Mouse (Mus musculus): Measurements from ENCODE around the gene Zcwpw1.
"Not testable (repeated sequence)": the region's sequence is repeated elsewhere in the genome, so short reads cannot be mapped to it uniquely, and the experiment has no call there.

Zcwpw1 gene

DNA sequence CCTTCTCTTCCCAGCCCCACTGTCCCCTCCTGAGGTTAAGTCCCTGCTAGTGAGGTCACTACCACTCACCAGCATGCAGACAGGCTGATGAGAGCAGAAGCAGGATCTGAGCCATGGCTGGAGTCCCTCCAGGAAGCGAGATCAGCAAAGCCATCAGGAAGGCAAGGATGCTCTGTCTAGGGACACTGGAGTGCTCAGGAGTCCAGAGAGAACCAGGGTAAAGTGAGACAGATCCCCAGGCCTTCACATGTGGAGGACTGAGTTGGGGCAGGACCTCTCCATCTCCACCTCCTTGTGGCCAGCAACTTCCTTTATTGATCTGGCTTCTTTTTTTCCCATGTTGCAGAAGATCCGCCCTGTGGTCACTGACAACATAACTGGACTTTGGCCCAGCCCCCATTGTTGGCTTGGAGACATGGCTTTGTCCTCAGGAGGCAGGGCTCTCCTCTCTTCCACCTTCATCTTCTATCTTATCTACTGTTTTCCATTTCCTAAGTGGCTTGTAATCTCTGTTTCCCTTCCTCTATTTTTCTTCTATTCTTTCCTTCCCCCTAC is 48.4 kb downstream of the Zcwpw1 start, which contains the start of gene Pilra:
Gene Pilra, minus strand, starts transcription at position 316 of the 555 bp plus-strand sequence.
- not testable (repeated sequence) for DNase-seq (ENCODE audit: low read depth)

DNA sequence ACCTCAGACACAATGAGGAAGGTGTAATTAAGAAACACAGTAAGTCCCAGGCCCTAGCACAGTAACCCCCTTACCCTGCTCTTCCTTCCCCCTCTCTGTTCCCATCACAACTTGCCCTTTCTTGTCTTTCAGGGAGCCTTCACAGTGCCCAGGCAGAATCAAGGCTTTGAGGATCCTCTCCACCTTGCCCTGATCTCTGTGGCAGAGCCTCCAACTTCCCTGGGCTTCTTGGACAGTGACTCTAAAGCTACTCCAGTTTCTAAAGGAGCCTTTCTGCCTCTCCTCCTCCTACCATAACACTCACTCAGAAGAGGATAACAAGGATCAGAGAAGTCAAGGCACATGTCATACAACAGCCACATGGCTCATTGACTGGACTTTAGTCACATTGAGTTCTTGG is 49.0 kb downstream of the Zcwpw1 start:
- DNase-seq (ENCODE audit: low read depth) = no peak

DNA sequence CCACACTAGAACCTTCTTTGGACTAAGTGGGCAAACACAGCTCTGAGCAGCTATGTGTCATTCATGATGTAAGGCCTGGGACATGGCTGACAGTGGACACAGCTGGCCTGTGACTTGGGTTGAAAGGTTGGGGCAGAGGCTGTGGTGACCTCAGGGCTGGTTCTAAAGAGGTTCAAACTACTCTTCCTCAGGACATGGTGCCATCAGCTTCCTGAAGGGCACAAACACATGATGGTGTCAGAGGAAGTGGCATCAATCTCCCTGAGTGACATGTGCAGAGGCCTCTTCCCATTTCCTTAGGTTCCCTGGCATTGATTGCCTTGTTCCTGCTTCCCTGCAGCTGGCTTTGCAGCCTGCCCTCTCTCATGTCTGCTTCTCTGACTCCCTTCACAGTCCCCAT is 49.5 kb downstream of the Zcwpw1 start:
- not testable (repeated sequence) for DNase-seq (ENCODE audit: low read depth)

DNA sequence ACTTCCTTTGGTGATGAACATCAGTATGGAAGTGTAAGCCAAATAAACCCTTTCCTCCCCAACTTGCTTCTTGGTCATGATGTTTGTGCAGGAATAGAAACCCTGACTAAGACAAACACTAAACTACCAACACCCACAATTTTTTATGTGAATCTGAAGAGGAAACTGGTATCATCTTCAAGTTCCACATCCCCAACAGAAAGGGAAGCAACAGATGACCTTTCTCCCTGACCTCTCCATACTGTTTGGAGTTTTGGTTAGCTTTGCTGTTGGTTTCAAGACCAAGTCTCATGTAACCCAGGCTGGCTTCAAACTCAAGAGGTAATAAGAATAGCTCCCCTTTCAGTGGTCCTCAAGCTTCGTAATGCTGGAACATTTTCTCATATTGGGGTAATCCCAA is 62.7 kb downstream of the Zcwpw1 start:
- DNase-seq (ENCODE audit: low read depth) = not testable (repeated sequence)

DNA sequence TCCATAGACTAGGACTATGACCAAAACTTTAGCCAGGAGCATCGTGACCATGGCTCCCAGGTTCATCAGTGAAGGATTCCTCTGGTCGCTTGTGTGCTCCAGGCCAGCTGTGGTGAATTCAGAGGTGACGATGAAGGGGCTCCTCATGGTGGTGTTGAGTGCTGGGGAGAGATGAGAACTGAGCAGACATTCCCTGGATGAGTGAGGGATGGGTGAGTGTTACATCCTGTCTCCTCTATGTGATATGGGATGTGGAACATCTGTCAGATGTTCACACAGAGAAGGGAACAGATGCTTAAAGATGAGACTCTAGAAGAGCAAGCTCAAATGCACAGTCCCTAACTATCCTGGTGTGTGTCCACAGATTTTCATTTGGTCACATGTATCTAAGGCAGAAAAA is 67.3 kb downstream of the Zcwpw1 start:
- not testable (repeated sequence) for DNase-seq (ENCODE audit: low read depth)

DNA sequence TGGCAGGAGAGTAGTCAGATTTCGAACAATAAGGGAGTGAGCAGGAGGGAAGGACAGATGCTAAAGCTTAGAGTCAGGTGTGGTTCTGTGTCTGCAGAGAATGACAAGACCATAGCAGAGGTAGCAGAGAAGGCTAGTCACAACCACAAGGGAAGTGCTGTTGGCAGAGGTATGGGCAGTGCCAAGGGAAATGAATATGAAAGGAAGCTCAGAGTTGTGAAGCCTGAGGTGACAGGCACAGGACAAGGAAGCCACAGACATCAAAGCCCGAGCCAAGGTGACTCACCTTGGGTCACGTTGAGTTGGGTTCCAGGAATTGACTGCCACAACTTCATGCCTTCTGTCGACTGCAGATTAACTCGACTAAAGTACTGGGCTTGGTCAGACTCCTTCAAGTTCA is 69.3 kb downstream of the Zcwpw1 start:
- DNase-seq (ENCODE audit: low read depth) = peak; percentile 49

DNA sequence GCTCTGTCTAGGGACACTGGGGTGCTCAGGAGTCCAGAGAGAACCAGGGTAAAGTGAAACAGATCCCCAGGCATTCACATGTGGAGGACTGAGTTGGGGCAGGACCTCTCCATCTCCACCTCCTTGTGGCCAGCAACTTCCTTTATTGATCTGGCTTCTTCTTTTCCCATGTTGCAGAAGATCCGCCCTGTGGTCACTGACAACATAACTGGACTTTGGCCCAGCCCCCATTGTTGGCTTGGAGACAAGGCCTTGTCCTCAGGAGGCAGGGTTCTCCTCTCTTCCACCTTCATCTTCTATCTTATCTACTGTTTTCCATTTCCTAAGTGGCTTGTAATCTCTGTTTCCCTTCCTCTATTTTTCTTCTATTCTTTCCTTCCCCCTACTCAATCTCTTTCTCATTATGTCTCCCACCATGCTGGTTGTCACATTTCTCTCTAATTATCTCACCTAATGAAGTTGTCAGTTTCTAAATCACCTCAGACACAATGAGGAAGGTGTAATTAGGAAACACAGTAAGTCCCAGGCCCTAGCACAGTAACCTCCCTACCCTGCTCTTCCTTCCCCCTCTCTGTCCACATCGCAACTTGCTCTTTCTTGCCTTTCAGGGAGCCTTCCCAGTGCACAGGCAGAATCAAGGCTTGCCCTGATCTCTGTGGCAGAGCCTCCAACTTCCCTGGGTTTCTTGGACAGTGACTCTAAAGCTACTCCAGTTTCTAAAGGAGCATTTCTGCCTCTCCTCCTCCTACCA is 70.5 kb downstream of the Zcwpw1 start, which contains the start of gene Pilrb1:
Gene Pilrb1, minus strand, starts transcription at position 147 of the 751 bp plus-strand sequence.
- DNase-seq (ENCODE audit: low read depth) = not testable (repeated sequence)

DNA sequence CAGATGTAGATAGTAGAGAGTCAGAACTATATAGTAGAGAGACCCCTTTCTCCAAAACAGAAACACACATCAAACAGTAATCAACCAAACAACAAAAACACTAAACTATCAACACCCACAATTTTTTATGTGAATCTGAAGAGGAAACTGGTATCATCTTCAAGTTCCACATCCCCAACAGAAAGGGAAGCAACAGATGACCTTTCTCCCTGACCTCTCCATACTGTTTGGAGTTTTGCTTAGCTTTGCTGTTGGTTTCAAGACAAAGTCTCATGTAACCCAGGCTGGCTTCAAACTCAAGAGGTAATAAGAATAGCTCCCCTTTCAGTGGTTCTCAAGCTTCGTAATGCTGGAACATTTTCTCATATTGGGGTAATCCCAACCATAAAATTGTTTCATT is 76.4 kb downstream of the Zcwpw1 start:
- not testable (repeated sequence) for DNase-seq (ENCODE audit: low read depth)

DNA sequence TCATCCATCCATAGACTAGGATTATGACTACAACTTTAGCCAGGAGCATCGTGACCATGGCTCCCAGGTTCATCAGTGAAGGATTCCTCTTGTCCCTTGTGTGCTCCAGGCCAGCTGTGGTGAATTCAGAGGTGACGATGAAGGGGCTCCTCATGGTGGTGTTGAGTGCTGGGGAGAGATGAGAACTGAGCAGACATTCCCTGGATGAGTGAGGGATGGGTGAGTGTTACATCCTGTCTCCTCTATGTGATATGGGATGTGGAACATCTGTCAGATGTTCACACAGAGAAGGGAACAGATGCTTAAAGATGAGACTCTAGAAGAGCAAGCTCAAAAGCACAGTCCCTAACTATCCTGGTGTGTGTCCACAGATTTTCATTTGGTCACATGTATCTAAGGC is 81.0 kb downstream of the Zcwpw1 start:
- DNase-seq (ENCODE audit: low read depth) = not testable (repeated sequence)

DNA sequence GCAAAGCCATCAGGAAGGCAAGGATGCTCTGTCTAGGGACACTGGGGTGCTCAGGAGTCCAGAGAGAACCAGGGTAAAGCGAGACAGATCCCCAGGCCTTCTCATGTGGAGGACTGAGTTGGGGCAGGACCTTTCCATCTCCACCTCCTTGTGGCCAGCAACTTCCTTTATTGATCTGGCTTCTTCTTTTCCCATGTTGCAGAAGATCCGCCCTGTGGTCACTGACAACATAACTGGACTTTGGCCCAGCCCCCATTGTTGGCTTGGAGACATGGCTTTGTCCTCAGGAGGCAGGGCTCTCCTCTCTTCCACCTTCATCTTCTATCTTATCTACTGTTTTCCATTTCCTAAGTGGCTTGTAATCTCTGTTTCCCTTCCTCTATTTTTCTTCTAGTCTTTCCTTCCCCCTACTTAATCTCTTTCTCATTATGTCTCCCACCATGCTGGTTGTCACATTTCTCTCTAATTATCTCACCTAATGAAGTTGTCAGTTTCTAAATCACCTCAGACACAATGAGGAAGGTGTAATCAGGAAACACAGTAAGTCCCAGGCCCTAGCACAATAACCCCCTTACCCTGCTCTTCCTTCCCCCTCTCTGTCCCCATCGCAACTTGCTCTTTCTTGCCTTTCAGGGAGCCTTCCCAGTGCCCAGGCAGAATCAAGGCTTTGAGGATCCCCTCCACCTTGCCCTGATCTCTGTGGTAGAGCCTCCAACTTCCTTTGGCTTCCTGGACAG is 84.2 kb downstream of the Zcwpw1 start, which contains the start of gene Pilrb2:
Gene Pilrb2, minus strand, starts transcription at position 172 of the 737 bp plus-strand sequence.
- not testable (repeated sequence) for DNase-seq (ENCODE audit: low read depth)

Data from 416B (cell line).